Mouse (Mus musculus): ENCODE data around the gene Sema4d. TPM values are rescaled to one million over a fixed set of nuclear protein-coding genes. Genes with fewer than 3 reads are reported as not detected.
A peak's percentile ranks its signal among the peaks of the same experiment; 100 is the strongest.

The Sema4d gene
- polyA plus RNA-seq, 1 experiment from 2014 or later, result 10.5 TPM

GRCm38 (mm10) chr13:51659573-51659972 lies 134.0 kb downstream of the Sema4d start:
- H3K4me1 ChIP-seq (replicated peaks), result no peaks in the 10 kb centered on the region
- no peak for ATAC-seq (ENCODE audit: low FRiP score)
- no peak overlapping the region for H3K4me3 ChIP-seq
- H3K9ac ChIP-seq, result no peak overlapping the region
- no peak overlapping the region for H3K27ac ChIP-seq
- no peaks in the 10 kb centered on the region for H3K9me3 ChIP-seq
- 98% methylated on average over 7 of the region's 7 CpGs for WGBS
- no peak overlapping the region for H3K4me2 ChIP-seq
- no peaks in the 10 kb centered on the region for H3K27me3 ChIP-seq
- H3K36me3 ChIP-seq, result peaks cover 92% of the 10 kb centered on the region

DNA sequence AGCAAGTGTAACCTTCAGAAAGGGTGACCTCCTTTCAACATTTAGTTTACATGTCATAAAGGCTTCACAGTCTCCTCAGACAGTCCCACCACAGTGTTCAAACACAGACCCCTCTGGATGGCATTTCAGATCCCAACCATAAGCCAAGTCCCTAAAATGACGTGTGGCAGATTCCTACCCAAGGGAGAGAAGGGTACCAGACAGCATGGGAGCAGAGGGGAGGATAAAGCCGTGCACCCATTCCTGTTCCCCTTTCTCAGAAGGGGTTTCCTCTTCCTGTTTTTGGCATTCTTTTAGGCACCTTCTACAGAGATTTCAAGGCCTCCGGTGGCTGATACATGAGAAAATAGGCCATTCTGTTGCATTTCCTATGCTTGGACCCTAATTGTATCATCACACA lies 135.5 kb downstream of the Sema4d start:
- no peak overlapping the region for H3K4me3 ChIP-seq
- H3K27me3 ChIP-seq, result no peaks in the 10 kb centered on the region
- peaks cover 92% of the 10 kb centered on the region for H3K36me3 ChIP-seq
- no peak overlapping the region for H3K9ac ChIP-seq
- no peaks in the 10 kb centered on the region for H3K4me1 ChIP-seq (replicated peaks)
- WGBS, result 89% methylated on average over 3 of the region's 3 CpGs
- H3K4me2 ChIP-seq, result no peak overlapping the region
- H3K27ac ChIP-seq, result no peak overlapping the region
- no peak for ATAC-seq (ENCODE audit: low FRiP score)
- no peaks in the 10 kb centered on the region for H3K9me3 ChIP-seq

DNA sequence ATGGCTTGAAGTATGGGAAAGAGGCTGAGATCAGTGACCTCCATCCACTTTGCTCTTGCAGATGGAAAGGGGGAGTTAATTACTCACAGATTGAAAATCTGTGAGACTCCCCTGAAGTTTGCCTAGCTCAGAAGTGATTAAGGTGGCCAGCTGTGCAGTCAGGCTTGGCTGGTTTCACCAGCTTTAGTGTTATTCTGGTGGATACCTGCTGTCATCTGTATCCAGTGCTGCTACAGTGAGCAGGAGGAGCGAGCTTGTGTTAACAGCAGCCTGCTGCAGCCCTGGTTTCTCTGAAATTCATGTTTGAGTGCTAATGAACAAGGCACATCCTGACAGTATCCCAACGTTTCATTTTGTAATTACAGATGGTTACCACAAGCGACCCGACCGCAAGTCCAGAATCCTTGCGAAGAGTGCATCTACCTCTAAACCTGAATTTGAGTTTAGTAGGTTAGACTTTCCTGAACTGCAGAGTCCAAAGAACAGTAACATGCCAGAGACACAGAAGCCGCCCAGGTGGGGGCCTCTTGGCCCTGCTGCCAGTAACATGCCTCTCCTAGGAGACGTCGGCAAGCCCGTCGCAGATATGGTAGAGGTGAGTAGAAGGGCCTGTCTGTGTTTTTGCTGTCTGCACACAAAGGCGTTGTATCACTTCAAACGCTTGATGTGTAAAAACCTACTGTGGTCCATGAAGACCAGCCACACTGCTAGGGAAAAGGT lies 136.9 kb downstream of the Sema4d start:
- no peak for ATAC-seq (ENCODE audit: low FRiP score)
- Histone ChIP-seq H3K27me3 (no peaks in the 10 kb centered on the region), H3K9ac (no peak overlapping the region), H3K4me1 (replicated peaks) (peaks cover 10% of the 10 kb centered on the region), H3K4me2 (no peak overlapping the region), H3K27ac (no peak overlapping the region), H3K9me3 (no peaks in the 10 kb centered on the region), H3K4me3 (no peak overlapping the region), H3K36me3 (peaks cover 83% of the 10 kb centered on the region)
- 94% methylated on average over 13 of the region's 13 CpGs for whole genome bisulfite sequencing

DNA sequence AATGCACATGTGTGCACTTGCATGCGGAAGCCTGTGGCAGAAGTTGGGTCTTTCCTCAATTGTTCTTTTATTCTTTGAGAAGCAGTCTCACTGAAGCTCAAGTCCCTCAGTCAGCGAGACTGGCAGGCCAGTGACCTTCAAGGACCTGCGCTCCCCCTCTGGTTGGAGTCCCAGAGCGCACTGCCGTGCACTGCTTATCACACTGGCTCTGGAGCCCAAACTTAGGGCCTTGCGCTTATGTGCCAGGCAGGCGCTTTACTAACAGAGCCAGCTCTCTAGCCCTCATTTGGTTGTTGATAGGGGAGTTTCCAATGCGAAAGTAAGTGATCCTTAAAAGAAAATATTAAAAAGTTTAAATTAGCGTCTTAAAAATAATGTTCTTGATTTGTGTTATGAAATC lies 139.6 kb downstream of the Sema4d start:
- no peaks in the 10 kb centered on the region for H3K9me3 ChIP-seq
- H3K4me3 ChIP-seq, result no peak overlapping the region
- peaks cover 60% of the 10 kb centered on the region for H3K36me3 ChIP-seq
- H3K27me3 ChIP-seq, result no peaks in the 10 kb centered on the region
- no peak for ATAC-seq (ENCODE audit: low FRiP score)
- no peak overlapping the region for H3K27ac ChIP-seq
- no peak overlapping the region for H3K4me2 ChIP-seq
- no peak overlapping the region for H3K9ac ChIP-seq
- WGBS, result 95% methylated on average over 9 of the region's 9 CpGs
- peaks cover 17% of the 10 kb centered on the region for H3K4me1 ChIP-seq (replicated peaks)

- Histone ChIP-seq H3K4me3 (no peak overlapping the region), H3K36me3 (peaks cover 52% of the 10 kb centered on the region), H3K4me2 (no peak overlapping the region), H3K27me3 (no peaks in the 10 kb centered on the region), H3K27ac (no peak overlapping the region), H3K4me1 (replicated peaks) (peaks cover 17% of the 10 kb centered on the region), H3K9ac (peak overlapping the region; percentile 35; the same call in 1 of the 2 replicates), H3K9me3 (no peaks in the 10 kb centered on the region)
- WGBS, result 91% methylated on average over 6 of the region's 6 CpGs
- no peak for ATAC-seq (ENCODE audit: low FRiP score)
Observed at GRCm38 (mm10) chr13:51653159-51653558, 140.4 kb downstream of the Sema4d start.

- ATAC-seq (ENCODE audit: low FRiP score), result peak; percentile 97
- Histone ChIP-seq H3K27me3 (no peaks in the 10 kb centered on the region), H3K9ac (peak within 1 kb of the TSS; percentile 83), H3K4me3 (peak within 1 kb of the TSS; percentile 74), H3K4me2 (peak within 1 kb of the TSS; percentile 88), H3K27ac (peak within 1 kb of the TSS; percentile 94), H3K9me3 (no peaks in the 10 kb centered on the region), H3K36me3 (peaks cover 36% of the 10 kb centered on the region), H3K4me1 (replicated peaks) (peaks cover 17% of the 10 kb centered on the region)
- under 1% methylated on average over 69 of the region's 69 CpGs for WGBS
Observed at GRCm38 (mm10) chr13:51651408-51652064, 142.0 kb downstream of the Sema4d start, which contains the start of gene Secisbp2. TSS of gene Secisbp2 (plus strand) at chr13:51651697.

DNA sequence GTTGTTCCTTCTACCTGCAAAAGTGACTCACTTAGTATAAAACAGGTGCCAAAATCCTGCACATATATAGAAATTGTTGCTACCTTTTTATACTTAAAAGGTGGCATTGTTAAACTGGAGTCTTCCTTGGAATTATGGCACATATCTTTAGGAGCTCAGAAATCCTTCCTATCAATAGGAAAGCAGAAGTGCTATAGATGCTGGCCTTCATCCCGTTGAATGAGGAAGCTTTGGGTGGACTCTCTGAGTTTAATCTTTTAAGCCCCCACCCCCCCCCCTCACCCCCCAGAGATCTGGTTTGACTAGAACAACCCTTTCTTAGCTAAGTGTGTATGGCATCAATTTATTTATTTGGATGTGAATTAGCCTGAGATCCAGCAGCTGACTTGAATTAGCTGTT lies 143.8 kb downstream of the Sema4d start:
- H3K4me2 ChIP-seq, result no peak overlapping the region
- no peak overlapping the region for H3K27ac ChIP-seq
- 63% methylated on average over 1 of the region's 1 CpGs for WGBS
- no peak for ATAC-seq (ENCODE audit: low FRiP score)
- H3K36me3 ChIP-seq, result peaks cover 18% of the 10 kb centered on the region
- H3K4me3 ChIP-seq, result no peak overlapping the region
- H3K9me3 ChIP-seq, result no peaks in the 10 kb centered on the region
- H3K9ac ChIP-seq, result no peak overlapping the region
- no peaks in the 10 kb centered on the region for H3K27me3 ChIP-seq
- H3K4me1 ChIP-seq (replicated peaks), result peaks cover 26% of the 10 kb centered on the region

- Histone ChIP-seq H3K27ac (no peak overlapping the region), H3K4me1 (replicated peaks) (peaks cover 26% of the 10 kb centered on the region), H3K36me3 (peaks cover 6% of the 10 kb centered on the region; the same call in 1 of the 2 replicates), H3K9ac (no peak overlapping the region), H3K4me2 (no peak overlapping the region), H3K4me3 (no peak overlapping the region), H3K27me3 (no peaks in the 10 kb centered on the region), H3K9me3 (no peaks in the 10 kb centered on the region)
- no peak for ATAC-seq (ENCODE audit: low FRiP score)
- WGBS, result 96% methylated on average over 4 of the region's 4 CpGs
Observed at GRCm38 (mm10) chr13:51648237-51648636, 145.3 kb downstream of the Sema4d start.

GRCm38 (mm10) chr13:51647770-51648169 lies 145.8 kb downstream of the Sema4d start:
- no peak for ATAC-seq (ENCODE audit: low FRiP score)
- Histone ChIP-seq H3K4me2 (0 out of 2 replicates have a peak overlapping the region, but pooled peaks have one; percentile 36), H3K9me3 (no peaks in the 10 kb centered on the region), H3K36me3 (peaks cover 1% of the 10 kb centered on the region; the same call in 1 of the 2 replicates), H3K4me3 (no peak overlapping the region), H3K27me3 (no peaks in the 10 kb centered on the region), H3K9ac (no peak overlapping the region), H3K27ac (no peak overlapping the region), H3K4me1 (replicated peaks) (peaks cover 24% of the 10 kb centered on the region)
- 90% methylated on average over 3 of the region's 3 CpGs for WGBS

DNA sequence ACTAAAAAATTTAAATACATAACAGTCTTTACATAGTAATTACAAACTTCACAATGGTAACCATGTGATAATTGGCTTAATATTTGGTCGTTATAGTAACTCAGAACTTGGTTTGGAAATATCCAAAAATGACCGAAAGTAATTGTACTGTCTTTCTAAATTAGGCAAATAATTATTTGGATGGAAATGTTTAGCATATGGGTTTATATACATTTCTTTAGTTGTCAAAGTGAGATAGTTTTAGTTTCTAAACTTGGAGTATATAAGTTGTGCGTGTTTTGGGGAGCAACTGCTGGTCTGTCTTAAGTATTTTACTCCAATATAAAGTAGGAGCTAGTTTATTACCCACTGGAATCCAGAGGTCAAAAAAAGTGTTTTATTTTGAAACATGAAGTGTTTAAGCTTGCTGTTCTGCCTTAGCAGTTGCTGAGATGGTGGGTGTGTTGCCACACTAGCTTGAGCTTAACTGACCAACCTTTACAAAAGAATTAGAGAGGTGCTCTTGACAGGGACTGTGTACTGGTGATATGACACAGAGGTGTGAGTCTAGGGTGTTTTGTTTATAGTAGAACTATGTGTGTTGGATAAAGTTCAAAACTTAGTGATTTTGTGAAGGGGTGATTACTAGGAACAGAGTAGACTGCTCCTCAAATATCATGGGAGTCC lies 147.1 kb downstream of the Sema4d start:
- Histone ChIP-seq H3K36me3 (no peaks in the 10 kb centered on the region), H3K9me3 (no peaks in the 10 kb centered on the region), H3K9ac (0 out of 2 replicates have a peak overlapping the region, but pooled peaks have one; percentile 35), H3K27me3 (no peaks in the 10 kb centered on the region), H3K4me2 (peak overlapping the region; percentile 93), H3K4me1 (replicated peaks) (peaks cover 15% of the 10 kb centered on the region), H3K4me3 (peak overlapping the region; percentile 71), H3K27ac (no peak overlapping the region)
- ATAC-seq (ENCODE audit: low FRiP score), result no peak
- 23% methylated on average over 3 of the region's 3 CpGs for WGBS

GRCm38 (mm10) chr13:51645872-51646271 lies 147.7 kb downstream of the Sema4d start:
- Histone ChIP-seq H3K27ac (no peak overlapping the region), H3K27me3 (no peaks in the 10 kb centered on the region), H3K4me3 (peak overlapping the region; percentile 71), H3K9me3 (no peaks in the 10 kb centered on the region), H3K9ac (peak overlapping the region; percentile 73), H3K4me1 (replicated peaks) (peaks cover 11% of the 10 kb centered on the region), H3K36me3 (no peaks in the 10 kb centered on the region), H3K4me2 (peak overlapping the region; percentile 93)
- WGBS, result under 1% methylated on average over 7 of the region's 7 CpGs
- no peak for ATAC-seq (ENCODE audit: low FRiP score)

Measured in hindbrain, embryonic 13.5 days (tissue).